Mouse (Mus musculus): Measurements from ENCODE around the gene Itpr3. TPM values are rescaled to one million over a fixed set of nuclear protein-coding genes. Genes with fewer than 3 reads are reported as not detected.
A peak's percentile ranks its signal among the peaks of the same experiment; 100 is the strongest.

Gene Itpr3
- total RNA-seq (2021): 1 to 10 TPM; 2.8 to 3.0 TPM
- long read RNA-seq, experiment 1, partial matches to known transcripts: 1 of 1 reads
- long read RNA-seq, experiment 1, other reads (novel, unspliced or antisense): 0 of 1 reads
- long read RNA-seq, experiment 2, partial matches to known transcripts: 2 of 3 reads
- long read RNA-seq, experiment 2, other reads (novel, unspliced or antisense): 1 of 3 reads

DNA sequence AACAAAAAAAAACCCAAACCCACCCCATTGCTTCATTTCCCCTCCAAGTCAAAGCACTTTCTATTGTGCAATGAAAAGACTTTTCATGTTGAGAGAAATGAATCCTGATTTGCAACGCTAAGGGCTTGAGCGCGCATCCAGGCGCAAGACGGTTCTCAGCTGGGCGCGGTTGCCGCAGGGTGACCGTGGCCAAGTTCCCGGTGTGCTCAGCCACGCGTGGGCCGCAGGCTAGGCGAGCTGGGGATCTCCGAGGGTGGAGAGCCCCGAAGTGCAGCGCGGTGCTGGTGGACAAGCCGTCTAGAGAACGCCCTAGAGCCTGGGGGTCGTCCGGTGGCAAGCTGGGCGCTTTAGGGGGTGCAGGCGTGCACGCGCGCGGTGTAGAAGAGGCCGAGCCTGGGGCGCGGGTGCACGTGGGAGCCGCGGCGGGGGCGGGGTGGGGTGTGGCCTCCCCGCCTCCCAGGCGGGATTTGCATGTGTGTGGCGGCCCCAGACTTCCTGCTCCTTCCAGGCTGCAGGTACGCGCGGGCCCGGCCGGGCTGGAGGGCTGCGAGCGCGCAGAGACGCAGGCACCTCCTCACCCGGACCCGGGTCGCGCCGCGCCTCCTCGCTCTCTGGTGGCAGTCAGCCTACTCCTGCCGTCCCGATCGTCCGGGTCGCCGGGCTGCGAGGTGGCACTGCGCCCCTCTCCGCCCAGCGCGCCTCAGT is at the start of gene Itpr3:
Gene Itpr3 (plus strand): TSS at position 493 of the 705 bp plus-strand sequence.
- peak in 1 of 2 experiments; percentile 21 for DNase-seq (ENCODE audit: low spot score in 2 of 2)

DNA sequence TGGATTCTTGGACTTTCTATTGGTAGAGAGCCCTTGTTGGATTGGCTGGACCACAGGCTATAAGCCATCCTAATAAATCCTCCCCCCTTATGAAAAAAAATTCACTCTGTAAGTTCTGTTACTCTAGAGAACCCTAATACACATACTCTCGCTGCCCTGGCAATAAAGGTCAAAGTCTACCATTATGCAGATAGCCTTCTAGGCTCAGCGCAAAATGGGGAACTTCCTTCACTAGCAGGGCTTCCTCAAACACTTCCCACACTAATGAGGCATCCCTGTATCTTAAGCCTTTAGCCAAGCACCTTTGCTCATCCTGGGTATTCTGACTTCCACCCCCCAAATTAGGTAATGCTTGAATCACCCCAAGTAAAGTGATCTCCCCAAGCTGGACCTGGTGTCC is 48.8 kb upstream of the Itpr3 start:
- DNase-seq (ENCODE audit: low spot score in 2 of 2): no peak

DNA sequence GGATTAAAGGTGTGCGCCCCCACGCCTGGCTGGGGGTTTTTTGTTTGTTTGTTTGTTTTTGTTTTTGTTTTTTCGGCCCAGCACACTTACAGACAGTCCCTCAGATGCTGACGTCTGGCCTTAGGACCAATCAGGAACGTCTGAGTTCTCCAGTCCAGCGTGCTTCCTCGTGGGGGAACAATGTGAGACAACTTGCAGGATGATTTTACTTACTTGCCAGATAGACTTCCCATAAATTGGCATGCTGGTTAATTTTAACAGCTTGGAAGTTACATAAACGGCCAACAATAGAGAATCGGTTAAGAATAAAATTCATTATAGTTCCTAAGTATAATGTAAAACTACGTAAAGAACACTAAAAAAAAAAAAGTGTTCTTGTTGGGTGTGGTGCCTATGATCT is 45.9 kb upstream of the Itpr3 start:
- peak; percentile 43 to 45 for DNase-seq (ENCODE audit: low spot score in 2 of 2)

DNA sequence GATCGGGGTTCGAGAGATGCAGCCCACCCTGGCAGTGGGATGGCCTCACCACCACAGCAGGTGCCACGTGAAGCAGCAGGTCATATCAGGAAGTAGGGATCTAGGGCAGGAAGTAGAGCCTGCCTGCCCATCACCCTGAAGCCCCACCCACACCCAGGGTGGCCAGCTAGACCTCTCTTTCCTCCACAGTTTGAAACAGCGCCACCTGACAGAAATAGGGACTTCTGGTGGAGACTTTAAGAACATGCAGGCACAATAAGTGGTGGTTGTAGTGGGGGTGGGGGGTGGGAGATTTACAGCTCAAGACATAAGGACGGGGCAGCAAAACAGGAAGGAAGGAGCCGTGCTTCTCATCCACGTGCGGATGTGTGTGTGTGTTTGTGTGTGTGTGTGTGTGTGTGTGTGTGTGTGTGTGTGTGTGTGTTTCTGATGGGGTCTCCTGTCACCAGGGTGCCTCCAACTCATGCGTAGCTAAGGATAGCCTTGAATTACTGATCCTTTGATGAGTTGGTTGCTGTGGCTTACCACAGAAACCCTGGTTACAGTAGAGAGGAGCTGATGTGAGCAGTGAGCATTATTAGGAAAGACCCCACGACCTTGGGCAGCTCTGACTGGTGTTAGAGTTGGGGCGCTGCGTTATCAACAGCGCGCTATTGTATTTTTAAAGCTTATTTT is 45.0 kb upstream of the Itpr3 start:
- DNase-seq (ENCODE audit: low spot score in 2 of 2): no peak

DNA sequence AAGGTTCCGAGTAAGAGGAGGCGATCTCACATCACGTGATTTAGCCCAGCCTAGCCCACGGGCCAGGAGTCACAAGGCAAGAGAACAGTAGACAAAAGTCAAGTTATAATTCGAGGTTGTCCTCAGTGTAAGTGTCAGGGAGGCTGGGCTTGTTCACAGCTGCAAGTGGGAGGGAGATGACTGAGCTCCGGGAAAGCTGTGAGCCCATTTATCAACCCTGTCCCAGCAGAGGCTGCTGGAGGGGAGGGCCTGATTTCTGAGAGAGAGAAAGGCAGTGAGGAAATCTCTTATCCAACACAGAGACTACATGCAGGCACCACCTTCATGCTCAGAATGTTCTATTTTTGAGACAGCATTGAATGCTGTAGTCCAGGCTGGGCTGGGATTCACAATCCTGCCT is 44.2 kb upstream of the Itpr3 start:
- peak; percentile 43 to 55 for DNase-seq (ENCODE audit: low spot score in 2 of 2)

DNA sequence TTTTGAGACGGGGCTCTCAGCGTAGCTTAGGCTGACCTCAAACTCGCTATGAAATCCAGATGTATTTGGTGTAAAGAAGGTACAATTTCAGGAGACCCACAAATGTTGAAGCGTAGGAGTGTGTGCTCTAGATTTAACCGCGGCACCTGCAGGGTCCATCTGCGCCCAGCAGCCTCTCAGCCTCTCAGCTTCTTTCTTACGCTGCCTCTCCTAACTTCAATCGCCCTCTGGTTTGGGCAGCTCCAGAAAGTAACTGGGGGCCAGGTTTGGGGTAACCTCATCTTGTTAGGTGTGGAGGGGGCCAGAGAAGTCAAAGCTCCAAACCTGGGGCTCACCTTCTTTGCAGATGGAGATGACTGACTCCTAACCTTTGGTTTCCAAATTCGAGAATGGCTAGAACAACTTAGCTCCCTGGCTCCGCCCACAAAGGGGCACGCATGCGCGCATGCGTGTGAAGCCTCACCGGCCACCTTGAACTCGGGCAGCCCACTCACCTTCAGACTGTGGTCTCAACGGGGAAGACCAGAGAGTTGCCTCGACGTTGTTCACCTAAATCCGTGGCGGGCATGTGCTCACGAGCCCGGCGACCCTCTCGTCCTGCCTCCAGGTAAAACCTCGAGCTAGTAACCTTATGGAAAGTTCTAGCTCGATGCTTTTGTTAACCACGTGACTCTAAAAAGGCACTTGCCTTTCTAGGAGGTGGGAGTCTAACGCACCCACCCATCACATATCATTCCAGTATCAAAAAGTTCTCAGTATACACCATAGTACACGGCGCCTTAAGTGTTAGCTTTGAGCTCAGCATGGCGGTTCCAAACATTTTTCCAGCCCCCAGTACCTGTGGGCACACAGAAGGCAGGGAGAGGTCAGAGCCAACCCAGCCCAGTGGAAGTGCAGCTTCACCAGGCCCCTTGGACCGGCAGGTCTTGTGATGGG is 39.3 kb upstream of the Itpr3 start:
- peak; percentile 77 to 83 for DNase-seq (ENCODE audit: low spot score in 2 of 2)

DNA sequence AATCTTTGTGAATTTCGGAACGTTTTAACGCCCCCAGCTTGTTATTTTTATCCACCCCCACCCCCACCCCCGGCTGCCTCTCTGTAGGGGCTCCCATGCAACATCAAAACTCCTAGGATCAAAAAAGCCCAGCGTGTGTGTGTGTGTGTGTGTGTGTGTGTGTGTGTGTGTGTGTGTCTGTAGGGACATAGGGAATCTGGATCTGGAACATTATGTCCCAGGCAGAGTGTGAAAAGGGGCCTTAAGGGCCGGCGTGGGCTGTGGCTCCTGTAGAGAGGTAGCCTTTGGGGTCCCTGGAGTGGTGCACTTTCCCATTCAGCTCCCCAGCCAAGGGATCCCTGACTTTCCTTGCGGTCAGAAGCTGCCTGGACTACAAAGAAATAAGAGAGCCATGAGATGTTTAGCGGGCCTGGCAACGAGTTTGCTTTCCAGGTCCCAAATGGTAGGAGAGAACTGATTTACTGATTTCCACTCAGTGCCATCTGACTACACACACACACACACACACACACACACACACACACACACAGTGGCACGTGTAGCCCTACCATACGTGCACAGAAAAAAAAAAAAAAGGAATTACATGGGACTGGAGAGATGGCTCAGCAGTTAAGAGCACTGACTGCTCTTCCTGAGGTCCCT is 38.4 kb upstream of the Itpr3 start:
- DNase-seq (ENCODE audit: low spot score in 2 of 2): peak; percentile 38 to 50

DNA sequence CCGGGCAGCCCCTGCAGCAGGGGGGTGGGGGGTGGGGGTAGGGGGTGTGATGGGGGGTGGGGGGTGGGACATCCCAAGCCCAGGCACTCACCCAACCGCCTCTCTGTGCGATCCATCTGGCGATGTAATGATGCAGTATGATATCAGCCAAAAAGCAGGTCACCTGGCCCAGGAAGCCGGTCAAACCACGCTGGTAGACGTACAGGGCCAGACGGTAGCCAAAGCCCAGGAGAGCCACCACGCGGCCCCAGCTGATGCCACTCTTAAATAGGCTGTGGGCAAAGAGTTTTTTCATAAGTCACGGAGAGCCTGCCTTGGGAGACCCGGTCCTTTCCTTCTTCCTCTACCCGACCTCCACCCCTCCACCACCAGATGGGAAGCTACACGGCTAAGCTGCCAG is 36.0 kb upstream of the Itpr3 start:
- DNase-seq (ENCODE audit: low spot score in 2 of 2): no peak

DNA sequence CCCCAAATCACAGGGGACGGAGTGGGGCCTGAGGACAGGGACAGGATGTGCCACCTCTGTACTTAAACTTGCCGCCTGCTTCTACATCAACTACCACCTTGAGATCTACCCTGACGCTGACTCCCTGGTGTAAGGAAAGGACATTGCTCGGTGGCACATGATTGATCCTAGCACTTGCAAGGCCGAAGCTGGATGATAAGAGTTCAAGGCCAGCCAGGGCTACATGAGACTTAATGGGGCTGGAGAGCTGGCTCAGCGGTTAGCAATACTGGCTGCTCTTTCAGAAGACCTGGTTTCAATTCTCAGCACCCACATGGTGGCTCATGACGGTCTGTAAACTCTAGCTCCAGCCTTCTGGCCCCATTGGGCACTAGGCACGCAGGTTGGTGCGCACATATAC is 35.4 kb upstream of the Itpr3 start:
- no peak for DNase-seq (ENCODE audit: low spot score in 2 of 2)

DNA sequence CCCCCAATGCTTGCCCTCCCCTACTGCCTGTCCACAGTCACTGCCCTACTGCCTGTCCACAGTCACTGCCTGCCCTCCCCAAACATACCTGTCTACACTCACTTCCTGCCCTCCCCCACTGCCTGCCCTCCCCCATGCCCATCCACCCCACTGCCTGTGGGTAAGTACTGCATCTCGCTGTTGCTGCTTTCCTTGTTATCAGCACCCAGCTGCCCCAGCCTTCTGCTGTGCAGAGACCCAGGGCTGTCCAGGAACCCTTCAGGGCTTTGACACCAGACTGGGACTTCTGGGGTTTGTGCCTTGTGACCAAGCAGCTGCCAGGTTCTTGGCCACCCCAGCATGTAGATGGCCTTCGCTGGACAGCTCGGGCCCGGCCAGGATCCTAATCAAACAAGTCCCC is 33.8 kb upstream of the Itpr3 start:
- DNase-seq (ENCODE audit: low spot score in 2 of 2): no peak

DNA sequence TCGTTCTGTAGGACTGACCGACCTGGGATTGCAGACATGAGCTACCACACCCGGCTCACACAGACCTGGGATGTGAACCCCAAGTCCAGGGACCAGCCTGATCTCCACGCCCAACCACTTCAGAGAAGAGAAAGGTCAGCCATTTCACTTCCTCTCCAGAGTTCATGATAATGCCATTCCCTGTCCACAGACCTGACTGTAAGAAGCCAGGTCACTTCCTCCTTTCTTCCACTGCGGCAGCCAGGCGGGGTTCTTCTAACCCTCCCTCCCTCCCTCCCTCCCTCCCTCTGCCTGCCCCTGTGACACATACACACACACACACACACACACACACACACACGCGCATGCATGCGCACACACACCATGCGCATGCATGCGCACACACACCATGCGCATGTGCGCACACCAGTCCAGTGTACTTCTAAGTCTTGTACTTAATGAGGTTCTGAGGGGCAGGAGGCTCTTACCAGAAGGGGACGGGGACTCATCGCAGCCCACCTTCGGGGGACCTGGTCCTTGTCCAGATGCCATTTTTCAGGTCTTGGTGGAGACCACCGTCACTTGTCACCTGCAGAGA is 31.7 kb upstream of the Itpr3 start:
- DNase-seq (ENCODE audit: low spot score in 2 of 2): no peak

DNA sequence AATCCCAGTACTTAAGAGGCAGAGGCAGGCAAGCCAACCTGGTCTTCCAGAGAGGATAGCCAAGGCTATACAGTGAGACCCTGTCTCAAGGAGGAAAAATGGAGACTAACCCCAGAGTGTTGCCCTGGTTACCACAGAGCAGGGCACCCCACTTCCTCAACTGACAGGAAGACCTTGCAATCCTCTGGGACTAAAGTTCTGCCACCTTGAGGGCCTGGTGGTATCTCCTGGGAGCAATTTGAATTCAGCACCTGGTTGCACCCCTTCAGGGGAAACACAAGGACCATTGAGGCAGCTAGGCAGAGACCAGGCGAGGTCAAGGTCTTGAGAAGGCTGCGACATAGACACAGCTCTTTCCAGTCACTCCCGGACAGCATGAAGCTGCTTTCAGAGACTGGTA is 31.2 kb upstream of the Itpr3 start:
- DNase-seq (ENCODE audit: low spot score in 2 of 2): no peak

DNA sequence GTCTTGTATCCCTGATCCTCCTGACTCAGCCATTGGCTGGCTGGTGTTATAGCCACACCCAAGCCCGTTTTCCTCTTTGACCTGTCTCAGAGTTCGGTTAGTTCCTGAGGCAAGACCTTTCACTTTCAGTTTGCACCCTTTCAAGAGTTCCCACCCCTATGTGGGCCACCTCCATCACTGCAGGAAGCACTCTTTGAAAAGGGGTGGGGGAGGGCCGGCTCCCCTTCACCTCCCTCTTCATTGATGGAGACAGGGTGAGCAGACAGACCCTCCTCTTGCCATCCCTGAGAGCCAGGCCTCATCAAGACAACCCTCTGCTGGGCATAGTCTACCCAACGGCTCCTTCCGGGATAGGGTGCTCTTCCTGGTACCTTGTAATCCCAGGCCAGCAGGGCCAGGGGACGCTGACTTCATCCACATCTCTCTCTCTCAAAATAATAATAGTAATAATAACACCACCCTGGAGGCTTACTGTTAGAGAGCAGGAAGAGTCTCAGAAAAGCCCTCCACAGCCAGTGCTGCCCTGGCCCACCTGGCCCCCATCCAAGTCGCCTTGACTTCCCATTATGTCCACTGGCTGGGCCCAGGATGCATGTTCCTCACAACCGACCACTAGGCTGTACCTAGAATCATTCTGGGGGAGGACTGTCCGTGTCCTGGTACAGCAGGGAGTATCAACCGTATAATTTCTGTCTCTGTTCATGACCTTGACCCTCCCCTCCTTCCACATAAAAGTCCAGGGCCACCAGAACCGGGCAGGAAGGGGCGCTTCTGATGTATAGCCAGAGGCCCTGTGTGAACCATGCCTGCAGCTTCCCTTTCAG is 29.4 kb upstream of the Itpr3 start:
- DNase-seq (ENCODE audit: low spot score in 2 of 2): no peak

DNA sequence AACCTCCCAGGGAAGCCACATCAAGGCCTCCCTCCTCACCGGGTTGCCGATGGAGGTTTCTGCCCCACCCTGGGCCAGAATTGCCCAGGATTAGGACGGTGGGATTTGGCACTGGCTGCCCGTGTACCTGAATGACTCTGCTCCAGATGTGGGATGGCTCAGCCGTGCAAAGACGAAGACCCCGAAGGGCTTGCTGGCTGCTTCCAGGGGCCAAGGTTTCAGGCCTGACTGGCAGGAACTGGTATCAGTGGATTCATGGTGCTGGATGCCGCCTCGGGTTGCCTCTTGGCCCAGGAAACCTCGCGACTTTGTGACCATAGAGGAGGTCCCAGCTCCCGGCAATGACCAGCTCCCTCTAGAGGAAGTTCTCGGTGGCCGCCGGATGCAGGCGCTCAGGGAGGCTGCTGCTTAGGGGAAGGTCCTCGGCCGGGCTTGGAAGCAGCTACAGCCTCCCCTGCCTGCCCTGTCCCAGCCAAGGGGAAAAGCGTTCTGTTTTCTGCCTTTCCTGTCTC is 28.8 kb upstream of the Itpr3 start:
- peak; percentile 89 to 91 for DNase-seq (ENCODE audit: low spot score in 2 of 2)

DNA sequence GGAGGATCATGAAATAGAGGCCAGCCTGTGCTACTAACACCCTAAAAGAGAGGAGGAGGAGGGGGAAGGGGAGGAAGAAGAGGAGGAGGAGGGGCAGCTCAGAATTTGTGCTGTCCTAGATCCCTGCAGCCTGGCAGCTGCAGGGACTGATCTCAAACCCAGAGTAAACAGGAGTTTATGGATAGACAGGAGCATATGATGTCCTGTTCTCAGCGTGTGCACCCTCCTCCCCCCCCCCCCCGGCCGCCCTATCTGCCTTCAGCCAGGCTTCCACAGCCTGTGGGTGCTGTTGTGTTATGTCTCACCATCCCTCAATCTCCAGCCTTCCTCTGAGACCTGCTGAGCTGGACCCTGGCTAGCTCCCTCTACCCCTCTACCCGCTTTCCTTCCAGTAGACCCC is 28.2 kb upstream of the Itpr3 start, which contains the start of gene Bak1:
Gene Bak1 (minus strand): TSS at position 101 of the 400 bp plus-strand sequence.
- DNase-seq (ENCODE audit: low spot score in 2 of 2): no peak

DNA sequence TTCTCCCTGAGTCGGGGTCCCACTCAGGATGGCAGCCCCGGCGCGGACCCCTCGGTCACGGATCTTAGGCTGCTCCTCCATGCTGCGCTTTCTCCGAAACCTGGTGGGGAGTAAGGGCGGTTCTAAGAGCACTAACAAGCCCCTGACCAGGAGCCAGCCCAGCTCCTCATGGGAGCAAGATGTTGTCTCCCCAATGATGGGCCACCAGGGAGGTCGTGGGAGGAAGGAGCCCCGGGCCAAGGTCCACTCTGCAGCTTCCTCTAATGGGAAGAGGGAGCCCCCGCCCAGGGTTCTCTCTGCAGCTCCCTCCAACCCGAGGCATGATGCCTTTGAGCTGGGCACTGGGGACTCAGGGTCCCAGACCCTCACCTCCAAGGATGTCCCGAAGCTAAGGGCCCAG is 27.7 kb upstream of the Itpr3 start:
- no peak for DNase-seq (ENCODE audit: low spot score in 2 of 2)

DNA sequence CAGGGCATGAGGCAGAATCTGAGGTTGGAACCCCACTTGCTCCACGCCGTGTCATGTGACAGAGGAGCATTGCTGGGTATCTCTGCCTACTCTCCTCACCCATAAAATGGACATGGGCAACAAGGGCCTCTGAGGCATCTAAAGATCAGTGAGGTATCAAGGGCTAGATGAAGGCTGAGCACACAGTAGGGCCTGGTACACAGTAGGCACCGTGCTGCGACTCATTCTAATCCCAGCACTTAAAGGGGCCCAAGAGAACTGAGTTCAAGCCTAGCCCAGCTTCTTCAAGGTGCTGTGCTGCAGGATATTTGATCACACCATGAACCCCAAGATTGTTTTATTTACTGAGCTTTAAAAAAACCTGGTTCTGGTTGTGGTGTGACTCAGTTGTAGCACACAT is 26.2 kb upstream of the Itpr3 start:
- no peak for DNase-seq (ENCODE audit: low spot score in 2 of 2)

DNA sequence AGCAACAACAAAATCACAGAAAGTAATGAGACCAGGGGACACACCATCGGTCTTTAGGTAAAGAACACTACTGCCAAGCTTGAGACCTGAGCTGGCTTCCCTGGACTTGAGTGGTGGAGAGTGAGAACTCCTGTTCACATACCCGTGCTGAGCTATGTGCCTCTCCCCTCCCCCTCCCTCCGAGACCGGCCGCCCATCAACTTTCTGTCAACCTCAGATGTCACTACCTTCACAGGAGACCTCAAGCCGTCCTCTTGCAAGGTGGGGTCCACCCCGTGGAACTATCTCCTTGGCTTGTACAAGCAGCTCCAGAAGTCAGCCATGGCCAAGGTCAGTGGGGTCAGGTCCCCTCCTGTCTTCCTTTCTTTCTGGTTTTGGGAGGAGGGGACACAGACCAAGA is 24.8 kb upstream of the Itpr3 start:
- DNase-seq (ENCODE audit: low spot score in 2 of 2): no peak

DNA sequence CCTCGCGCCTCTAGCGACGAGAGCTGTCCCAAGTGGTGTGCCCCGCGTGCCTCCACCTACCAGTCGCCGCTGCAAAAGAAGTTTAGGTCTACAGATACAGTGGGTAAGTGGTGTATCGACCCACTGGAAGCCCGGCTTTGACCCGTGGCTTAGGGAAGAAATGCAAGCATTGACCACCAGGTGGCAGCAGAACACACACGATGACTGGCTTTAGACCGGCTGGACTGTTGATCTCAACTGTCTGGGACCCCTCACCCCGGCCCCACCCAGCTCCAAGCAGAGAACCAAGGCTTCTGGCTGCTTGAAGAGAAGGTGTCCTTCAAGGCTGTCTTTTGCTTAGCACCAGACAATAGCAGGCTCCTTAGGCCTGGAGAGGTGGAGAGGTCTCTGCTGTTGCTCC is 24.2 kb upstream of the Itpr3 start:
- DNase-seq (ENCODE audit: low spot score in 2 of 2): peak; percentile 68 to 79

Data from left cerebral cortex, adult 18-20 months (tissue).